Mouse (Mus musculus) embryonic stem cell, embryonic (primary cell): ENCODE measurements around the gene Paqr8.

Source experiments
- CTCF ChIA-PET, 4 experiments: fragments of 300-600 bp in 2 of 4; fragments of 350-600 bp in 2 of 4; sonication (Branson Sonifier 250); formaldehyde crosslinking; loops; one replicate each; lab custom pipeline; 2022; ENCODE audit warnings: inconsistent platforms in 2 of 4; lab: Charles Lee
- POLR2A ChIA-PET, 4 experiments: fragments of 300-600 bp in 2 of 4; fragments of 350-600 bp in 2 of 4; sonication (Branson Sonifier 250); formaldehyde crosslinking; loops; one replicate each; lab custom pipeline; 2022; ENCODE audit warnings: antibody characterized with exemption in 4 of 4, inconsistent platforms in 1 of 4; lab: Charles Lee

Paqr8 gene

DNA sequence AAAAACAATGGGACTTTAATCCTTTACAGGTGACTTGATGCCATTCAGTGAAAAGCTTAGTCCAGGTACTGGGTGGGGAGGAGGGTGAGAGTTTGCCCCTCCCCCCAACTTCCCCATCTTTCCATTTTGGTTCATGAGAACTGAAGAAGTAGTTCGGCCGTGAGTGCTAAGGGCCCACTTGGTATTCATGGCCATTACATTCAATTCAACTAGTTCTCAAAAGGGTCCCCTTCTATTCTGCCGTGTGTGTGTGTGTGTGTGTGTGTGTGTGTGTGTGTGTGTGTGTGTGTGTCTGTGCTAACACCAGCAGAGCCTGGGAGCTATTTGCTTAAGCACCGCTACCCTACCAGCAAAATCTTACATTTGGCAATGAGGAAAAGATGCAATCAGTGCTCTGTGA, 94.2 kb downstream of the Paqr8 start:
- CTCF ChIA-PET = interaction anchor here in 3 of 4 experiments (0.6 to 1.3 kb wide), 3 partner anchors 10 to 251 kb away, joined by 3 to 7 read pairs (median 3); no protein-coding TSS in a partner anchor
- POLR2A ChIA-PET = interaction anchor here in 1 of 4 experiments (1.0 kb wide), 1 partner anchor 13 kb away, joined by 3 read pairs; no protein-coding TSS in a partner anchor

DNA sequence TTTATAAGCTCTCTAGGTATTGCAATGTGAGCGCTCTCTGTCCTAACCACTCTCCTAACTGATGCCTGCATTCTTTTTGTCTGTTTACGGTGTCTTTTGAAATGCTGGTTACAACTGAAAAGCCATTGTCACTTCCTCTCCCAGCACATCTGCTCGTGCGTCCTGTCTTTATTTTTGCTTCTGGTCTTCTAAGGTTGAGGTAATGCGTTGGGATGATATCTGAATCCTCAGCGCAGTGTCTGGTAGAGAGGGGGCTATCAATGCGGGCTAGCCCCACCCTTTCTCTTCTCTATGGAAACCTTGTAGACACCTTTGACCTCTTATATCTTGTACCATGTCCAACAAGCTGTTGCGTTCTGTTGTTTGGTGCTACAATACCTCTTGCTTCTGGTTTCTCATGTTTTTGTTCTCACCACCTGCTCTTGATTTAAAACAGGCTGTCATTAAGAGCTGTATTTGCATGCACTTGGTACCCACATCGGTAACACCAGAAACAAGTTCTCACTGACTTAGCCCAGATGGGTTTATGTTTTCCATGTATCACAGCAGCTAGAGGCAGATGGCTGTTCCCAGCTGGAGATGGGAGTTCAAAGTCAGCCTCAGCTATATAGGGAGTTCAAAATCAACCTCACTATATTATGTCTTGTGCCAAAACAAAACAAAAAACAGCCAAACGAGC, 96.1 kb downstream of the Paqr8 start:
- POLR2A ChIA-PET = interaction anchor here in 3 of 4 experiments (0.6 to 1.8 kb wide), 4 partner anchors 11 to 287 kb away, joined by 3 to 9 read pairs (median 6); no protein-coding TSS in a partner anchor

More for the DNA sequence above, 96.1 kb downstream of the Paqr8 start:
- CTCF ChIA-PET = interaction anchor here in 1 of 4 experiments (1.7 kb wide), 1 partner anchor 12 kb away, joined by 4 read pairs; no protein-coding TSS in a partner anchor
